Mouse (Mus musculus) ES-Bruce4 (cell line): ENCODE measurements around the gene Ece1. TPM values are rescaled to one million over a fixed set of nuclear protein-coding genes. Genes with fewer than 3 reads are reported as not detected.

Source experiments
- H3K27ac ChIP-seq: 2 replicates; pipeline ENCODE4 v1.5.1; 2012; ENCODE audit warnings: low read length, inconsistent platforms; ENCODE audit not compliant: insufficient read depth
- H3K27me3 ChIP-seq: 2 replicates; pipeline ENCODE4 v1.6.1; 2012; ENCODE audit warnings: mild to moderate bottlenecking, low read length, inconsistent platforms; ENCODE audit not compliant: control insufficient read depth, poor library complexity, insufficient read depth, severe bottlenecking
- H3K36me3 ChIP-seq: 2 replicates; pipeline ENCODE4 v1.6.1; 2012; ENCODE audit warnings: inconsistent platforms, mild to moderate bottlenecking, low read length, moderate library complexity; ENCODE audit not compliant: control insufficient read depth, poor library complexity, insufficient read depth, severe bottlenecking
- H3K4me1 ChIP-seq: one replicate; pipeline ENCODE4 v1.8.1; 2011; ENCODE audit warnings: low read length; ENCODE audit not compliant: control insufficient read depth, insufficient read depth
- H3K4me3 ChIP-seq: 2 replicates; pipeline ENCODE4 v1.5.1; 2011; ENCODE audit warnings: low read depth, mild to moderate bottlenecking, low read length
- H3K9ac ChIP-seq: 2 replicates; pipeline ENCODE4 v1.6.1; 2012; ENCODE audit warnings: low read depth, mild to moderate bottlenecking, inconsistent platforms; ENCODE audit not compliant: poor library complexity, severe bottlenecking
- H3K9me3 ChIP-seq: replicated peaks from 2 replicates; pipeline ENCODE4 v1.6.1; 2012; ENCODE audit warnings: mild to moderate bottlenecking, low read length, inconsistent platforms; ENCODE audit not compliant: control insufficient read depth, poor library complexity, insufficient read depth, severe bottlenecking
- CTCF ChIP-seq: IDR thresholded peaks from one replicate; pipeline ENCODE4 v1.8.1; 2011; ENCODE audit warnings: low read depth, low read length
- EP300 ChIP-seq: IDR thresholded peaks from 2 replicates; pipeline ENCODE4 v1.6.1; 2011; ENCODE audit warnings: low read depth, low read length; ENCODE audit not compliant: insufficient read depth
- POLR2A ChIP-seq: IDR thresholded peaks from one replicate; pipeline ENCODE4 v1.8.1; 2011; ENCODE audit warnings: low read length; ENCODE audit not compliant: insufficient read depth
- polyA plus RNA-seq: library from polyadenylated mRNA; stranded (reverse); fragments of >200 nt; gene quantifications from 2 replicates; pipeline ENCODE4 v1.2.4, GENCODE M21; 2011; ENCODE audit warnings: low read depth; ENCODE audit not compliant: missing spikeins, insufficient read depth, insufficient read length

Gene Ece1
- polyA plus RNA-seq, 1 experiment: 28.3 TPM

DNA sequence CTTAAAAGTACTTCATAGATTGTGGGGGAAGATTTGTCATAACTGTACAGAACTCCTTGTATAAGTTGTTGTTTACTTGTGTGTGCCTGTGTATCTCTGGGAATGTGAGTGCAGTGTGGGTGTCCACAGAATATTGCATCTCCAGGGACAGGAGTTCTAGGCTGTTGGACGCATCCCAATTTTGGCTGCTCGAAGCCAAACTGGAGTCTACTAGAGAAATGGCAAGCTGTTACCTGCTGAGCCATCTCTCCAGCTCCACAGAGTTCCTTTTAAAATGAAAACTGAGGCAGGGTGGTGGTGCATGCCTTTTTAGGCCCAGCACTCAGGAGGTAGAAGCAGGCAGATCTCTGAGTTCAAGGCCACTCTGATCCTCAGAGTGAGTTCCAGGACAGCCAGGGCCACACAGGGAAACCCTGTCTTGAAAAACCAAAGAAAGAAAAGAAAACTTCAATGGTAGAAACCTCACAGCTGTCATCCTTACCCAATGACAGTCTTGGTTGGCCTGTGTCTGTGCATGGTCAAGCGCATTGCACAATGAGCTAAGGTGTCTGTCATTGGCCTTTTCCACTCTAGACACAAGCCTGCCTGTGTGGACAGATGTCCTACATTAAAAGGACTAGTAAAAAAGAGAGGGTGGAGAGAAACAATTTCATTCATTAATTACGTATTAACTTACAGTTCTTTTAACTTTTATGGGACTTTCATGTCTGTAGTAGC lies 147.9 kb downstream of the Ece1 start:
- H3K27me3 ChIP-seq: no peaks in the 10 kb centered on the region
- no peak overlapping the region for H3K27ac ChIP-seq
- no peak overlapping the region for H3K4me3 ChIP-seq
- no peak for TF ChIP-seq EP300
- TF ChIP-seq POLR2A: no peak
- no peak for TF ChIP-seq CTCF
- no peaks in the 10 kb centered on the region for H3K36me3 ChIP-seq
- no peak overlapping the region for H3K9ac ChIP-seq
- H3K9me3 ChIP-seq: no peaks in the 10 kb centered on the region
- H3K4me1 ChIP-seq: peaks cover 8% of the 10 kb centered on the region

GRCm38 (mm10) chr4:138013723-138014479 lies 151.9 kb downstream of the Ece1 start:
- TF ChIP-seq CTCF: no peak
- TF ChIP-seq EP300: no peak
- TF ChIP-seq POLR2A: no peak
- no peaks in the 10 kb centered on the region for H3K36me3 ChIP-seq
- H3K27me3 ChIP-seq: no peaks in the 10 kb centered on the region
- no peak overlapping the region for H3K9ac ChIP-seq
- no peak overlapping the region for H3K27ac ChIP-seq
- H3K9me3 ChIP-seq: no peaks in the 10 kb centered on the region
- peaks cover 2% of the 10 kb centered on the region for H3K4me1 ChIP-seq
- no peak overlapping the region for H3K4me3 ChIP-seq

Other genes with a start within 250 kb of the Ece1 start
- 8.9 and 9.5 TPM in 2 replicates for gene Rap1gap, start 197.5 kb upstream of the Ece1 start, polyA plus RNA-seq
- 133 and 158 TPM in 2 replicates for gene Alpl, start 65.9 kb upstream of the Ece1 start, polyA plus RNA-seq
- 71.7 TPM in 2 replicates for gene Eif4g3, start 130.8 kb downstream of the Ece1 start, polyA plus RNA-seq